Mouse (Mus musculus) thymus, postnatal 36 days (tissue): ENCODE results near the gene Rock2.
"Not testable (repeated sequence)": the region's sequence is repeated elsewhere in the genome, so short reads cannot be mapped to it uniquely, and the experiment has no call there.

Experiments used
- DNase-seq, 2 experiments: peaks; one replicate each; pipeline ENCODE4 v3.0.0; 2022; ENCODE audit warnings: mixed read lengths in 2 of 2

Gene Rock2

DNA sequence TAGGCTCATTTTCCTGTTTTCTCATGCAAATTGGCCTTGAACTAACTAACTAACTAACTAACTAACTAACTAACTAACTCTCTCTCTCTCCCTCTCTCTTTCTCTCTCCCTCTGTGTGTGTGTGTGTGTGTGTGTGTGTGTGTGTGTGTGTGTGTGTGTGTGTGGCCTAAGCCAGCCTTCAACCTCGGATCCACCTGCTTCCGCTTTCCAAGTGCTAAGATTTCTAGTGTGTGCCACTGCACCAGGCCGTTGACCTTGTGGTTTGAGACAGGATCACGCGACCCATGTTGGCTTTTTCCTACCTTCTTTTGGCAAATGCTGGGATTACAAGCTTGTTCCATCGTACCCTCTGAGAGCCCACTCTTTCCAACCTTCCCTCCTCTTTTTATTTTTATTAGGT, 105.9 kb downstream of the Rock2 start:
- peak; percentile 27 to 43 for DNase-seq

DNA sequence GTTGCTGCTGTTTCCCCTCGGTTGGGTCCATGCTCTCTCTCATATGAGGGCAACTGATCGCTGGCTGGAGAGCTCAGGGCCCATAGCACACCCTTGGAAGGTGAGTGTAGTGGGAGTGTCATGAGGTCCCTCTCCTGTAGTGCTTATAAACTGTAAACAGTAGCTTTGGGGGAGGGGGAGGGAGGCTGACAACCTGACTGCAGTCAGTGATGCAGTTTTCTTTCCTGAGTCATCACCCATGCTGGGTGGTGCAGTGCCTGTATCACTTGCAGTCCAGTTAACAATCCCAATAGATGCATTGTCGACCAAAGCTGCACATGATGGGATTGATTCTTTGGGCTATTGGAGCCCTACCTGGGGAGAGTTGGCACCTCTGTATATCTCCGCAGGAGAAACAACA, 106.5 kb downstream of the Rock2 start:
- DNase-seq = no peak

DNA sequence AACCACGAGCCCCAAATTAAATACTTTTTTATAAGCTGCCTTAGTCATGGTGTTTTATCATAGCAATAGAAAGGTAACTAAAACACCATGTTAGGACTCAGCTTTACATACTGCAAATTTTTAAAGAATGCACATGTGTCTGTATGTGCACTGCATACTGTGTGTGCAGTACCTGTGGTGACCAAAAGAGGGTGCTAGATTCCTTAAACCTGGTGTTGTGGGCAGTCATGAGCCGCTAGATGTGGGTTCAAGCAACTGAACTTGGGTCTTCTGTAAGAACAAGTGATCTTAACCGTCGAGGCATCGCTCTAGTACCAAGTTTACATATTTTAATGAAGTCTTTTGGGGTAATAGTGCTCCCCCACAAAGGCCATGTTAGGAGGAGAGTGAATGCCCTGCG, 114.8 kb downstream of the Rock2 start:
- no peak for DNase-seq

DNA sequence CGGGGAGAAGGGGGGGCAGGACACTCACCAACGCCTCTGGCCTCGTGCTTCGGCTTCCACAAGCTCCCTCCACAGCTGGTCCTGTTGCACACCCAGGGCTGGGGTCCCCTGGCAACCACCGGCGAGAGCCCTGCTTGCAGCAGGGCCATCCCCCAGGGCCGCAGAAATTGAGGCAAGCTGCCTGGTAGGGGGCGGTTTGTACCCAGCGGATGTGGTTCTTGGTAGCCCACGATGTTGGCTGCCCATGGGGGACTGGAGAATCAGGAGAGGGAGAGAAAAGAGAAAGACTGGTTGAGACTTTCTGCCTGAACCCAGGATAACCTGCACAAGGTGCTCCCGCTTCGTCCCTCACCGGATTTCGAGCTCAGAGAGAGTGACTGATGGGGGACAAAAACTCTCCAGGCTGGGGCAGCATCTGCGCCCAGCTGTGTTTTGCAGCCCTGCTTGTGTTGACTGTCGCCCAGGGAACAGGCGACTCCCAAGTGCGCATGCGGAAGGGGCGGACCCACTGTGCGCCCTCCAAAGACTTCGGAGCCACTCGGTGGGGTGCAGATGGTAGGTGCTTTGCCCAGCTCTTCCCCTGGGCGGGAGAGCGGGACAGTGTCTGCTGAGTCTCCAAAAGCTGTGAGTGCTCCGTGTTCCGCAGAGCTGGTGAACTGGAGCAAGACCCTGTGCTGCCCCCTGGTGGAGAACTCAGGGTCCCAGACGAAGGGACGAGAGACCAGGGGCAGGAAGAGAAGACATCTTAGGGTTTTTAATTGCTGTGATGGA, 116.6 kb downstream of the Rock2 start, which contains the start of gene 2410004P03Rik:
2410004P03Rik (minus strand) TSS at position 628 of the 771 bp plus-strand sequence.
- DNase-seq = peak; percentile 82 to 85

DNA sequence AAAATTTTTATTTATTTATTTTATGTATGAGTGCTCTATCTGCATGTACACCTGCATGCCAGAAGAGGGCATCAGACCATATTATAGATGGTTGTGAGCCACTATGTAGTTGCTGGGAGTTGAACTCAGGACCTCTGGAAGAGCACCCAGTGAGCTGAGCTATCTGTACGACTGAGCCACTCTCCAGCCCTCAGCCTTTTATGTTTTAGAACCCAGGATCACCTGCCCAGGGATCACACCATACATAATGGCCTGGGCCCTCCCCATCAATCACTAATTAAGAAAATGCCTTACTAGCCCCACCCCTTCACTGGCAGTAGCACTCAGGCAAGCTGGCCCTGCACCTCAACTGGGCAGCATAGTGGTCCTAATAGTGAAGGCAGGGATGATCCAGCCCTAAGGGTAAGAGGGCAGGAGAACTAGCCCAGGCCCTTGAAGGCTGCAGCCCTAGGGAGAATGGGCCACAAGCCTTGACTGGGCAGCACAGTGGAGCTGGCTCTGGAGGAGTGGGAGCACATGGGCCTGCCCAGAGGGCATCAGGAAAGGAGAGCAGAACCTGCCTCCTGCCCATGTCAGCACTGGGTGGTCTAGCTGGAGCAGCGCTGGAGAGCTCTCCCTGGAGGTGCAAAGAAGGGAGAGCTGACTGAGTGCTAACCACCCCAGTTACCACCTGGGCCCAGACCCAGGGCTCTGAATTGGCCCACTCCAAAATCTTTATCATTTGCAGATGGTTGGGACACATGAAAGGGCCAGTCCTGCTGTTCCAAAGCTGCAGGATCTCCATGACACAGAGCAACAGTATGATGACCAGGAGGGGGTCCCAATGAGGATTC, 117.6 kb downstream of the Rock2 start:
- no peak for DNase-seq

DNA sequence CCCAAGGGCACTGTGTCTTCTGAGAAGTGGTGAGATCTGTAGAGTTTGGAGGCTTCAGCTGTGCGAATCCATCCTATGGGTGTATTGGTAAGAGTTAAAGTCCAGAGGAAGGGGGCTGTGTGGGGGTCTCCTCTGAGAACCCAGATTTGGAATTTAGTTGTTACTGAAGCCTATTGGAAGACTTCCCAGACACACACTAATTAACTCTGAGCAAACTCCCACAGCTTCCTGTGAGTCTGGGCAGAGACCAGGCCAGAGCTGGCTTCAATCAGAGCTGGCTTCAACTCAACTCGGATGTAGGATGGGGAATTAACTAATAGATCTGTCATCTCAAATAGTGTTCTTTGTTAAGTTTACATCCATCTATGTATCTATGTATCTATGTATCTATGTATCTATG, 121.0 kb downstream of the Rock2 start:
- DNase-seq = no peak

DNA sequence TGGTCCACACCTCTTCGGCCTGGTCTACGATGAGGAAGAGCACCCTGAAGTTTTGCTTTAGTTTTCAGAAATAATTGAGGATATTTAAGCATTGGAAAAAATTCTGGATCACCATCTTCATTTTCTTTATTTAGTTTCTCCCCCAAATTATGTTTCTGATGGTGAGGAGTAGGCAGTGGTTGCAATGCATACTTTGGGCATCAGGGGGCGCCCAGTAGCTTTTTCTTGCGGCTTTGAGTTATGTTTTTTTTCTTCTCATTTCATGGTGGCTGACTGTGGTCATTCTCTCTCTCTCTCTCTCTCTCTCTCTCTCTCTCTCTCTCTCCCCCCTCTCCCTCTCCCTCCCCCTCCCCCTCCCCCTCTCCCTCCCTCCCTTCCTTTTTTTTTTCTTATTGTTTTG, 123.8 kb downstream of the Rock2 start:
- DNase-seq = peak; percentile 47 to 67

DNA sequence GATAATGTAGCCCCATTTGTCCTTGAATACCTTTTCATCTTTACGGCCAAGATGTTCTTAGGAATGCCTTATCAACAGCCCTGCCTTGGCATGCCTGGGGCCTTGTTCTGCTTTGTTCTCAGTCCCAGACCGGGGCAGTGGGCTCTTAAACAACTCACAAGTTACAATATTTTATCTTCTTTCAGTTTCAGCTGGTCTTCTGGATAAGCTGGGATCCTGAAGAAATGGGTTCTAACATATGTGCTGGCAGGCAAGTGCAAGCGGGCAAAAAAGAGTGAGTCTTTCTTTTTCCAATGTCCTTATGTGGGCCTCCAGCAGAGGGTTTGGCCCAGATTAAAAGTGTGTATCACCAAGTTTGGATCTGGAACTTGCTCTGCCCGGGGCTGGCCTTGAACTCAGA, 126.4 kb downstream of the Rock2 start:
- DNase-seq = not testable (repeated sequence)

DNA sequence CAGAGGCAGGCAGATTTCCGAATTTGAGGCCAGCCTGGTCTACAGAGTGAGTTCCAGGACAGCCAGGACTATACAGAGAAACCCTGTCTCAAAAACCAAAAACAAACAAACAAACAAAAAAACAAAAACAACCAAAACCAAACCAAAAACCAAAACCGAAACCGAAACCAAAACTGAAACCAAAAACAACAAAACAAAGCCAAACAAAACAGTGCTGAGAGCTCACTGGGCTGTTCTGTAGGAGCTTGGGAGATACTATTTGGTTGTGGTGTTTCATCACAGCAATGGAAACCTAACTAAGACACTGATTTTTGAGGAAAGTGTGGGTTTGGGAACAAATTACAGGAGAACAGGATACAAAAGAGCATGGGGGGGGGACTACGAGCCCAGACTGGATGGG, 127.5 kb downstream of the Rock2 start:
- no peak for DNase-seq

DNA sequence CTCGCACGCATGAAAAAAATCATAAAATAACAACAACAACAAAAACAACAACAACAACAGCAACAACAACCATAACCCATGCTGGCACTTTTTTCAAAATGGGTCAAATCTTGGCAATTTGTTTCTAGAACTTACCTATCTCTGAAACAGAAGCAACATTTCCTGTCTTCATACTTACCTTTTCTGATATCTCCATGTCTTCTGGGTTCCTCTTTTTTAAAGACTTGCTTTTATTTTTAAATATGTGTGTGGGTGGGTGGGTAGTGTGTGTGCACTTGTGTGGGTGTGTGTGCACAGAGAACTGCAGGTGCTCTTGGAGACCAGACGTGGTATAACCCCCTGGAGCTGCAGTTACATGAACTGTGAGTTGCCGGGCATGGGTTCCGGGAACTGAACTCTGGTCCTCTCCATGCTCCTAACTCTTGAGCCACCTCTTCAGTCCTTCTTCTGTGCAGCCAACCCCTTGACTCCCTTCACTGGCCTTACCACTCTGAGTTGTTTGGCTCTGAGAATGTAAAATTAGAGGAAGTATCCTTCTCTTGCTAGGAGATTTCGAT, 129.9 kb downstream of the Rock2 start:
- DNase-seq = no peak

DNA sequence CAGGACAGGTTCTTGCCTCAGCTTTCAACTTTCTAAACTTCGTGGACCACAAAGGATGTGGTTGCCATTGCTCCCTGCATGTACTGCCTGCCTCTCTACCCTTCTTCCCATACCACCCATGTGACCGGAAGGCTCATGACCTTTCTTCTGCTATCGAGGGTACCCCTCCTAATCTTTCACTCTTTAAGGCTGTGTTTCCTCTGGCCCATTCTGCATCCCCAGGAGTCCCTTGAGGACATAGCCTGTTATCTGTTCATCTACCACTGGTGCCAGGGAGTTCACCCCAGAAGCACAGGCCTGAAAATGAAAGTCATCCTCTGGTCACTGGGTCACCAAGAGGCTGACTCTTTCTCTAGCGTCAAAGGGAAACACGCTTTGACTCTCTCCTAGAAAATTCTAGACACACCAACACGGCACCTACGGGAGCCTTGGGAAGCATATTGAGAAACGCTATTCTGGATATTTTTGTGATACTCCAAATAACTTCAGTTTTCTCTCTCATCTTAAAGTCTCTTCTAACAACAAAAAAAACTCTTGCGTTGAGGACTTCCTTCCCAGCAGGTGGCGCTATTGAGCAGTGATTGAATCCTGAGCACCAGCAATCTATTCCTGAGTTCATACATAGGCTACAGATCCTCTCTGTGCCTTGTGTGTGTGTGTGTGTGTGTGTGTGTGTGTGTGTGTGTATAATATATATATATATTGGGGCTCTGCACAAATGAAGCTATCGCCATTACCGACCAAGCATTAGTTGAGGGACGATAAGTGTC, 138.2 kb downstream of the Rock2 start:
- DNase-seq = peak; percentile 58 to 66

DNA sequence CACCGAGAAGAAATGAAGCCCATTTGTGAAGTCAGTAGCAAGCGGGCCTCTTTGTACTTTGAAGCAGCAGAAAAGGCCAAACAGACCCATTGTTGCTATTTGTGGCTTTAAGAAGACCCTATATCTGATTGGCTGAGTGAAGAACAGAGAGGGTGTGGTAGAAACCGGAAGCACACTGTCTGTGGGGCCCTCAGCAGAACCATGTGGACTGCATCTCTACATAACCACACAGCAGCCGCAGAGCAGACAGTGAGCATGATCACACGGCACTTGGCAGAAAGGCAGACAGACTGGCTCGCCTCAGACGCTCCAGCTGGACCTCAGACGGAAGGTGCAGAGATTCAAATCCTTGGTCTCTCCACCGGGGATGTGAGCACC, 138.8 kb downstream of the Rock2 start:
- peak; percentile 18 to 33 for DNase-seq

DNA sequence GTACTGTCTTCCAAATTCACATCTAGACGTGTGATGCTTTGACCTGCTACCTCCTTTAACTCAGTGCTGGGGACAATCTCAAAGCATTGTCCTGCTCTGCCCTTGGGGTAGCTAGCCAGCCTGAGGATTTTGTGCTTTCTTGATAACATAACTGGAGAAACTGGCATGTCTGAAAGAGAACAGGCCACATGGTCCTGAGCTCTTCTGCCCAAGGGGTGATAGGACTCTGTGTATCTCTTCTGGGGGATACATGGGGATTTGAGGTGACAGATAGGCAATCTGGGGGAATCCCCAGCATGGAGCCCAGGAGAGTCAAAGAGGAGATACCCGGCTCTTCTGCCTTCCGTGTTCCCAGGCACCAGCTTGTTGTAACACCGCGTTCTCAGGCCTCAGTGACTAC, 140.0 kb downstream of the Rock2 start:
- DNase-seq = no peak

DNA sequence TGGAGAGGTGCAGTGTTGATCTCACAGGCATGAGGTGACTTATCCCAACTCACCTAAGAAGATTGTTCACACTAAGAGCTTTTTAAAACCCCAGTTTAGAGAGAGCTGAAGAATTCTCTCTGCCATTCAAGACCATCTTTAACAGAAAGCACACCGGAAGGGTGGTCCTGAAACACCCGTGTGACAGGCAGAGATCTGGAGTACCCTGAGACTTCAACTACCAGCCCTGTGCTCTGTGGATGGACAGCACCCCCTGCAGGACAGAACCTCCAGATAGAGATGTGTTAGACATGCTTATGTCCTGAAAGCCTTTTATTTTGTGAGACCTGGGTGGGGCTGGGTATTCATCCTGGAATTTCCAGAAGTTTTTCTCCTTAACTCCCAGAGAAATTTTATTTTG, 140.4 kb downstream of the Rock2 start:
- DNase-seq = peak; percentile 45 to 60

DNA sequence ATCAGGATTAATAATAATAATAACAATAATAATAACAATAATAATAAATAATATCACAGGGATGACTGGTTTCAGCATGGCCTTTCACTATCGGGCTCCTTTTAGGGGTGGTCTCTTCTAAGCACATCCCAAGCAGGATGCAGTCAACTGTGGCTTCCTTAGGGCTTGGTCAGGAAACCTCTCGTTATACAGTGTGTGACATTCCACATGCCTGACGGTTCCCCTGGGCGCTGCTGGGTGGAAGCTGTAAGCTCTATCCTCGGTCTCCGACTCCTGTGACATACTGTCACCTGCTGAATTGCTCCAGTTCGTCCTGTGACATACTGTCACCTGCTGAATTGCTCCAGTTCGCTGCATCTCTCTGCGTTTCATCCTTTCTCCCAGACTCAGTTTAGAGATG, 141.8 kb downstream of the Rock2 start:
- DNase-seq = no peak

DNA sequence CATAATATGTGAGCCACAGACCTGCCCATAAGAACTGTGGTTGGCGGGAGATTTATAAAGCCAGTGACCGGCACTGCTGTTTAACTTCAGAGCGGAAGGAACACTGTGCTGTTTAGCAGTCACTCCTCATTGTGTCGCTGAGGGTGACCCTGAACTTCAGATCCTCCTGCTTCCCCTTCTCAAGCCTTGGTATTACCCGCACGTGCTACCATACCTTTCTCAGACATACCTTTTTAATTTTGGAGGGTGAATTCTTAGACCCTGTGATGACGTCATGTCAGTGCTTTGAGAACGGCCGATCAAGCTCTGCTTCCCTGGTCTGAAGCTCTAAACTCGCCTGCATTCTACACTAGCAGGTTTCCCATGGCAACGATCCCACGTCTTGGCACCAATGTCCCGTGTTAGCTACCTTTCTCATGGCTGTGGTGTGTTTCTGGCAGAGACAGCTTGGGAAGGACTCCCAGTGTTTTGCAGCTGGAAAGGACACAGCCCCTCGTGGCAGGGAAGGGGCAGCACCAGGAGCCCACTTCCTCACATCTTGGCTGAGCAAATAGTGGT, 142.4 kb downstream of the Rock2 start:
- DNase-seq = no peak
